Mouse (Mus musculus): ENCODE measurements at regions not wholly inside any gene's neighbourhood (a gene's known extent, or its start where the extent isn't known, plus 50 kb on each side); places are given as distances from the start of the nearest gene placed in this dataset.
A peak's percentile ranks its signal among the peaks of the same experiment; 100 is the strongest.

- H3K4me2 ChIP-seq (replicated peaks; ENCODE audit: low read depth): no peak overlapping the region
- H3K27me3 ChIP-seq (replicated peaks; ENCODE audit: control insufficient read depth, insufficient read depth, low read length): no peaks in the 10 kb centered on the region
- WGBS: 62% methylated on average over 11 of the region's 11 CpGs
- no peaks in the 10 kb centered on the region for H3K36me3 ChIP-seq (ENCODE audit: control insufficient read depth, insufficient read depth)
- no peak overlapping the region for H3K4me3 ChIP-seq (ENCODE audit: low read depth, low read length)
- H3K27ac ChIP-seq (ENCODE audit: low read depth, low read length): no peak overlapping the region
- ATAC-seq: no peak
- no peak overlapping the region for H3K9ac ChIP-seq (ENCODE audit: low read depth, low read length)
- no peaks in the 10 kb centered on the region for H3K9me3 ChIP-seq (ENCODE audit: control insufficient read depth)
- TF ChIP-seq CTCF (IDR thresholded peaks at IDR 0.05; ENCODE audit: low read depth): no peak
- H3K4me1 ChIP-seq (replicated peaks; ENCODE audit: control insufficient read depth, insufficient read depth, low read length): no peaks in the 10 kb centered on the region
Observed at GRCm38 (mm10) chr5:52263214-52263613, 72.9 kb upstream of the Dhx15 start.

- H3K4me3 ChIP-seq (ENCODE audit: low read depth, low read length): no peak overlapping the region
- H3K36me3 ChIP-seq (ENCODE audit: control insufficient read depth, insufficient read depth): no peaks in the 10 kb centered on the region
- H3K9ac ChIP-seq (ENCODE audit: low read depth, low read length): no peak overlapping the region
- H3K27me3 ChIP-seq (replicated peaks; ENCODE audit: control insufficient read depth, insufficient read depth, low read length): no peaks in the 10 kb centered on the region
- no peak overlapping the region for H3K27ac ChIP-seq (ENCODE audit: low read depth, low read length)
- H3K9me3 ChIP-seq (ENCODE audit: control insufficient read depth): no peaks in the 10 kb centered on the region
- no peak overlapping the region for H3K4me2 ChIP-seq (replicated peaks; ENCODE audit: low read depth)
- ATAC-seq: no peak
- H3K4me1 ChIP-seq (replicated peaks; ENCODE audit: control insufficient read depth, insufficient read depth, low read length): no peaks in the 10 kb centered on the region
- no peak for TF ChIP-seq CTCF (IDR thresholded peaks at IDR 0.05; ENCODE audit: low read depth)
- 90% methylated on average over 2 of the region's 2 CpGs for WGBS
Observed at GRCm38 (mm10) chr5:52258075-52258474, 67.8 kb upstream of the Dhx15 start.

GRCm38 (mm10) chr5:52254602-52255071, 64.3 kb upstream of the Dhx15 start:
- no peak overlapping the region for H3K4me3 ChIP-seq (ENCODE audit: low read depth, low read length)
- no peak overlapping the region for H3K27ac ChIP-seq (ENCODE audit: low read depth, low read length)
- H3K4me1 ChIP-seq (replicated peaks; ENCODE audit: control insufficient read depth, insufficient read depth, low read length): no peaks in the 10 kb centered on the region
- 56% methylated on average over 14 of the region's 14 CpGs for WGBS
- ATAC-seq: no peak
- TF ChIP-seq CTCF (IDR thresholded peaks at IDR 0.05; ENCODE audit: low read depth): no peak
- H3K4me2 ChIP-seq (replicated peaks; ENCODE audit: low read depth): peak overlapping the region; percentile 37
- no peaks in the 10 kb centered on the region for H3K27me3 ChIP-seq (replicated peaks; ENCODE audit: control insufficient read depth, insufficient read depth, low read length)
- H3K9me3 ChIP-seq (ENCODE audit: control insufficient read depth): no peaks in the 10 kb centered on the region
- H3K9ac ChIP-seq (ENCODE audit: low read depth, low read length): no peak overlapping the region
- H3K36me3 ChIP-seq (ENCODE audit: control insufficient read depth, insufficient read depth): no peaks in the 10 kb centered on the region

GRCm38 (mm10) chr5:52249804-52250203, 59.5 kb upstream of the Dhx15 start:
- Histone ChIP-seq H3K27ac (ENCODE audit: low read depth, low read length) (no peak overlapping the region), H3K9me3 (ENCODE audit: control insufficient read depth) (no peaks in the 10 kb centered on the region), H3K4me1 (replicated peaks; ENCODE audit: control insufficient read depth, insufficient read depth, low read length) (no peaks in the 10 kb centered on the region), H3K9ac (ENCODE audit: low read depth, low read length) (no peak overlapping the region), H3K4me3 (ENCODE audit: low read depth, low read length) (no peak overlapping the region), H3K4me2 (replicated peaks; ENCODE audit: low read depth) (no peak overlapping the region), H3K36me3 (ENCODE audit: control insufficient read depth, insufficient read depth) (no peaks in the 10 kb centered on the region), H3K27me3 (replicated peaks; ENCODE audit: control insufficient read depth, insufficient read depth, low read length) (no peaks in the 10 kb centered on the region)
- ATAC-seq: no peak
- no peak for TF ChIP-seq CTCF (IDR thresholded peaks at IDR 0.05; ENCODE audit: low read depth)
- 80% methylated on average over 7 of the region's 7 CpGs for WGBS

GRCm38 (mm10) chr5:52243931-52244330, 53.6 kb upstream of the Dhx15 start:
- TF ChIP-seq CTCF (IDR thresholded peaks at IDR 0.05; ENCODE audit: low read depth): no peak
- Histone ChIP-seq H3K4me3 (ENCODE audit: low read depth, low read length) (no peak overlapping the region), H3K27ac (ENCODE audit: low read depth, low read length) (no peak overlapping the region), H3K9ac (ENCODE audit: low read depth, low read length) (no peak overlapping the region), H3K9me3 (ENCODE audit: control insufficient read depth) (no peaks in the 10 kb centered on the region), H3K27me3 (replicated peaks; ENCODE audit: control insufficient read depth, insufficient read depth, low read length) (no peaks in the 10 kb centered on the region), H3K4me1 (replicated peaks; ENCODE audit: control insufficient read depth, insufficient read depth, low read length) (no peaks in the 10 kb centered on the region), H3K36me3 (ENCODE audit: control insufficient read depth, insufficient read depth) (no peaks in the 10 kb centered on the region), H3K4me2 (replicated peaks; ENCODE audit: low read depth) (no peak overlapping the region)
- WGBS: 57% methylated on average over 4 of the region's 4 CpGs
- no peak for ATAC-seq

GRCm38 (mm10) chr5:52242414-52242813, 52.1 kb upstream of the Dhx15 start:
- no peak overlapping the region for H3K27ac ChIP-seq (ENCODE audit: low read depth, low read length)
- H3K27me3 ChIP-seq (replicated peaks; ENCODE audit: control insufficient read depth, insufficient read depth, low read length): no peaks in the 10 kb centered on the region
- H3K4me3 ChIP-seq (ENCODE audit: low read depth, low read length): no peak overlapping the region
- no peak overlapping the region for H3K9ac ChIP-seq (ENCODE audit: low read depth, low read length)
- no peak for TF ChIP-seq CTCF (IDR thresholded peaks at IDR 0.05; ENCODE audit: low read depth)
- H3K4me2 ChIP-seq (replicated peaks; ENCODE audit: low read depth): no peak overlapping the region
- no peaks in the 10 kb centered on the region for H3K9me3 ChIP-seq (ENCODE audit: control insufficient read depth)
- no peaks in the 10 kb centered on the region for H3K4me1 ChIP-seq (replicated peaks; ENCODE audit: control insufficient read depth, insufficient read depth, low read length)
- 66% methylated on average over 2 of the region's 2 CpGs for WGBS
- no peaks in the 10 kb centered on the region for H3K36me3 ChIP-seq (ENCODE audit: control insufficient read depth, insufficient read depth)
- no peak for ATAC-seq

- H3K27ac ChIP-seq (ENCODE audit: low read depth, low read length): no peak overlapping the region
- no peak overlapping the region for H3K9ac ChIP-seq (ENCODE audit: low read depth, low read length)
- ATAC-seq: no peak
- no peaks in the 10 kb centered on the region for H3K9me3 ChIP-seq (ENCODE audit: control insufficient read depth)
- 15% methylated on average over 2 of the region's 2 CpGs for WGBS
- TF ChIP-seq CTCF (IDR thresholded peaks at IDR 0.05; ENCODE audit: low read depth): peak; percentile 73
- H3K27me3 ChIP-seq (replicated peaks; ENCODE audit: control insufficient read depth, insufficient read depth, low read length): no peaks in the 10 kb centered on the region
- H3K36me3 ChIP-seq (ENCODE audit: control insufficient read depth, insufficient read depth): no peaks in the 10 kb centered on the region
- H3K4me1 ChIP-seq (replicated peaks; ENCODE audit: control insufficient read depth, insufficient read depth, low read length): no peaks in the 10 kb centered on the region
- H3K4me2 ChIP-seq (replicated peaks; ENCODE audit: low read depth): no peak overlapping the region
- H3K4me3 ChIP-seq (ENCODE audit: low read depth, low read length): no peak overlapping the region
Observed at GRCm38 (mm10) chr5:52240540-52240939, 50.2 kb upstream of the Dhx15 start.

Measured in intestine, postnatal 0 days (tissue).